Mouse (Mus musculus) ES-E14 (cell line): ENCODE measurements around the gene Neurl4. TPM values are rescaled to one million over a fixed set of nuclear protein-coding genes. Genes with fewer than 3 reads are reported as not detected.
"Not testable (repeated sequence)": the region's sequence is repeated elsewhere in the genome, so short reads cannot be mapped to it uniquely, and the experiment has no call there.

Experiments
- DNase-seq: peaks from one replicate; pipeline ENCODE4 v3.0.0-alpha.2; 2013; ENCODE audit warnings: low read depth, low spot score
- H3K27ac ChIP-seq: 2 replicates; pipeline ENCODE4 v1.5.1; 2012; ENCODE audit warnings: low read depth, mild to moderate bottlenecking, low read length, moderate library complexity, mixed read lengths; ENCODE audit not compliant: poor library complexity, insufficient read depth, severe bottlenecking
- H3K36me3 ChIP-seq: 2 replicates; pipeline ENCODE4 v1.6.1; 2012; ENCODE audit warnings: mild to moderate bottlenecking, low read length, moderate library complexity, mixed read lengths; ENCODE audit not compliant: control insufficient read depth, poor library complexity, insufficient read depth, severe bottlenecking
- H3K4me1 ChIP-seq, 2 experiments: fragments of 150-350 bp in 1 of 2; sonication (generic) in 1 of 2; 2 replicates each; pipeline ENCODE4 v1.6.1; 2012; ENCODE audit warnings: low read length in 2 of 2, mild to moderate bottlenecking in 1 of 2, mixed read lengths in 1 of 2; ENCODE audit not compliant: control insufficient read depth in 2 of 2, insufficient read depth in 2 of 2, poor library complexity in 1 of 2
- H3K4me3 ChIP-seq, 2 experiments: fragments of 150-350 bp in 1 of 2; sonication (generic) in 1 of 2; 2 replicates each; pipeline ENCODE4 v1.5.1; 2012; ENCODE audit warnings: low read length in 2 of 2, low read depth in 1 of 2, mild to moderate bottlenecking in 1 of 2, mixed read lengths in 1 of 2; ENCODE audit not compliant: insufficient read depth in 1 of 2, poor library complexity in 1 of 2, severe bottlenecking in 1 of 2
- H3K9ac ChIP-seq: 2 replicates; pipeline ENCODE4 v1.6.1; 2012; ENCODE audit warnings: low read depth, mild to moderate bottlenecking, low read length, mixed read lengths; ENCODE audit not compliant: poor library complexity, insufficient read depth, severe bottlenecking
- H3K9me3 ChIP-seq: fragments of 150-350 bp; sonication (generic); 2 replicates; pipeline ENCODE4 v1.6.1; 2012; ENCODE audit warnings: low read depth, mild to moderate bottlenecking, low read length; ENCODE audit not compliant: control insufficient read depth, insufficient read depth
- CHD2 ChIP-seq: IDR thresholded peaks from 2 replicates; pipeline ENCODE4 v1.6.1; 2014; ENCODE audit warnings: mild to moderate bottlenecking, low read depth, low read length, inconsistent platforms
- HCFC1 ChIP-seq: IDR thresholded peaks from 2 replicates; pipeline ENCODE4 v1.6.1; 2012; ENCODE audit warnings: low read length, inconsistent platforms, borderline replicate concordance; ENCODE audit not compliant: insufficient read depth
- MAFK ChIP-seq: IDR thresholded peaks from 2 replicates; pipeline ENCODE4 v1.6.1; 2014; ENCODE audit warnings: mild to moderate bottlenecking, low read depth, low read length, inconsistent platforms; ENCODE audit not compliant: insufficient read depth
- ZC3H11A ChIP-seq: IDR thresholded peaks from 2 replicates; pipeline ENCODE4 v1.6.1; 2012; ENCODE audit warnings: low read depth, mild to moderate bottlenecking, inconsistent platforms, low read length, borderline replicate concordance
- ZNF384 ChIP-seq: IDR thresholded peaks from 2 replicates; pipeline ENCODE4 v1.6.1; 2012; ENCODE audit warnings: low read depth, low read length, inconsistent platforms
- in situ Hi-C, 2 experiments: fragments of 600-800 bp; cut with MboI; formaldehyde crosslinking; loops; one replicate each; pipeline ENCODE4 v1.15.1; 2025; ENCODE audit warnings: low sequenced_read_pairs in 2 of 2, inconsistent platforms in 1 of 2; ENCODE audit not compliant: unreplicated experiment in 2 of 2
- total RNA-seq: library from RNA; depleted of rRNA; stranded (reverse); fragments of 300-350 nt; gene quantifications from 2 replicates; pipeline ENCODE4 v1.2.3, GENCODE M21; 2012

Gene Neurl4
- total RNA-seq, 1 experiment: 66.3 TPM

GRCm38 (mm10) chr11:69927501-69927900 is 26.6 kb downstream of the Neurl4 start:
- no peak overlapping the region for H3K4me3 ChIP-seq
- TF ChIP-seq ZNF384 (no peak), CHD2 (no peak), MAFK (no peak), ZC3H11A (no peak), HCFC1 (no peak)
- no peak overlapping the region for H3K27ac ChIP-seq
- H3K4me1 ChIP-seq: no peaks in the 10 kb centered on the region
- no peak for DNase-seq
- no peaks in the 10 kb centered on the region for H3K9me3 ChIP-seq
- H3K9ac ChIP-seq: no peak overlapping the region
- no peaks in the 10 kb centered on the region for H3K36me3 ChIP-seq
- in situ Hi-C loops: no loop called here

GRCm38 (mm10) chr11:69929712-69930111 is 28.8 kb downstream of the Neurl4 start:
- Histone ChIP-seq H3K9ac (no peak overlapping the region), H3K4me3 (no peak overlapping the region), H3K27ac (no peak overlapping the region), H3K36me3 (no peaks in the 10 kb centered on the region), H3K9me3 (no peaks in the 10 kb centered on the region), H3K4me1 (no peaks in the 10 kb centered on the region)
- in situ Hi-C loops: loop anchor here in 1 of 2 experiments (10.0 kb wide), 1 partner anchor 285 kb away; the partner anchor contains the start of gene Slc16a11
- DNase-seq: no peak
- TF ChIP-seq ZC3H11A (no peak), HCFC1 (no peak), CHD2 (no peak), MAFK (no peak), ZNF384 (no peak)

GRCm38 (mm10) chr11:69930176-69930575 is 29.3 kb downstream of the Neurl4 start:
- H3K36me3 ChIP-seq: not testable (repeated sequence)
- in situ Hi-C loops: loop anchor here in 1 of 2 experiments (10.0 kb wide), 1 partner anchor 285 kb away; the partner anchor contains the start of gene Slc16a11

GRCm38 (mm10) chr11:69930967-69931537 is 30.2 kb downstream of the Neurl4 start:
- Histone ChIP-seq H3K27ac (no peak overlapping the region), H3K4me1 (no peaks in the 10 kb centered on the region; a peak in 2 of 4 replicates), H3K9ac (no peak overlapping the region), H3K36me3 (no peaks in the 10 kb centered on the region), H3K9me3 (no peaks in the 10 kb centered on the region), H3K4me3 (no peak overlapping the region)
- in situ Hi-C loops: loop anchor here in 1 of 2 experiments (10.0 kb wide), 1 partner anchor 284 kb away; the partner anchor contains the start of gene Slc16a11
- DNase-seq: no peak
- TF ChIP-seq HCFC1: no peak

More at GRCm38 (mm10) chr11:69930176-69930575, 29.3 kb downstream of the Neurl4 start:
- DNase-seq, H3K27ac ChIP-seq, H3K4me1 ChIP-seq, H3K9ac ChIP-seq, H3K4me3 ChIP-seq, H3K9me3 ChIP-seq: not testable (repeated sequence)

GRCm38 (mm10) chr11:69931769-69932168 is 30.9 kb downstream of the Neurl4 start:
- Histone ChIP-seq H3K36me3 (no peaks in the 10 kb centered on the region), H3K4me1 (peaks cover 0 to 4% of the 10 kb centered on the region in 2 experiments; a peak in 2 of 4 replicates), H3K9me3 (no peaks in the 10 kb centered on the region), H3K4me3 (no peak overlapping the region), H3K9ac (no peak overlapping the region), H3K27ac (no peak overlapping the region)
- no peak for TF ChIP-seq ZNF384
- in situ Hi-C loops: loop anchor here in 1 of 2 experiments (10.0 kb wide), 1 partner anchor 283 kb away; the partner anchor contains the start of gene Slc16a11
- DNase-seq: no peak
